Mouse (Mus musculus) heart, embryonic 14.5 days (tissue): Measurements from ENCODE around the gene Atf7. TPM values are rescaled to one million over a fixed set of nuclear protein-coding genes. Genes with fewer than 3 reads are reported as not detected.

Experiments used
- ATAC-seq: fragments of 200-750 bp; cut with Nextera tagmentation; 2 replicates; pipeline ENCODE4 v1.8.0; 2017; ENCODE audit warnings: low read depth, moderate TSS enrichment; ENCODE audit not compliant: insufficient number of reproducible peaks, insufficient read depth, low FRiP score
- H3K27ac ChIP-seq, 2 experiments: fragments of 200-500 bp in 1 of 2; fragments of 300-500 bp in 1 of 2; sonication (generic) in 1 of 2; replicated peaks in 1 of 2; 2 replicates each; pipeline ENCODE4 v1.5.1; 2012 to 2014; ENCODE audit warnings: low read depth in 2 of 2, low read length in 2 of 2, control low read depth in 1 of 2, mild to moderate bottlenecking in 1 of 2, mixed read lengths in 1 of 2; ENCODE audit not compliant: control insufficient read depth in 1 of 2, insufficient read depth in 1 of 2
- H3K27me3 ChIP-seq: fragments of 300-500 bp; sonication (generic); 2 replicates; pipeline ENCODE4 v1.6.1; 2014; ENCODE audit warnings: mild to moderate bottlenecking, low read length, control low read depth; ENCODE audit not compliant: control insufficient read depth, insufficient read depth
- H3K36me3 ChIP-seq: fragments of 300-500 bp; sonication (generic); 2 replicates; pipeline ENCODE4 v1.6.1; 2014; ENCODE audit warnings: mild to moderate bottlenecking, control low read depth, low read length, mixed read lengths; ENCODE audit not compliant: control insufficient read depth, insufficient read depth
- H3K4me1 ChIP-seq, 2 experiments: fragments of 200-500 bp in 1 of 2; fragments of 300-500 bp in 1 of 2; sonication (generic) in 1 of 2; 2 replicates each; pipeline ENCODE4 v1.6.1; 2012 to 2014; ENCODE audit warnings: low read length in 2 of 2, control low read depth in 1 of 2, mixed read lengths in 1 of 2; ENCODE audit not compliant: control insufficient read depth in 2 of 2, insufficient read depth in 2 of 2
- H3K4me2 ChIP-seq: fragments of 300-500 bp; sonication (generic); 2 replicates; pipeline ENCODE4 v1.6.1; 2014; ENCODE audit warnings: mild to moderate bottlenecking, low read length
- H3K4me3 ChIP-seq, 2 experiments: fragments of 200-500 bp in 1 of 2; fragments of 300-500 bp in 1 of 2; sonication (generic) in 1 of 2; 2 replicates each; pipeline ENCODE4 v1.5.1; 2012 to 2014; ENCODE audit warnings: low read length in 2 of 2, mild to moderate bottlenecking in 2 of 2, control low read depth in 1 of 2, low read depth in 1 of 2, moderate library complexity in 1 of 2; ENCODE audit not compliant: control insufficient read depth in 1 of 2, insufficient read depth in 1 of 2
- H3K9ac ChIP-seq: fragments of 300-500 bp; sonication (generic); 2 replicates; pipeline ENCODE4 v1.6.1; 2014; ENCODE audit warnings: mild to moderate bottlenecking, low read length
- H3K9me3 ChIP-seq: fragments of 300-500 bp; sonication (generic); 2 replicates; pipeline ENCODE4 v1.6.1; 2016; ENCODE audit warnings: low read length, control low read depth; ENCODE audit not compliant: control insufficient read depth
- WGBS: fragments of 180-500 bp; shearing (Covaris S2); extraction: QIAGEN DNeasy Blood & Tissue Kit; methylation state at CpG from one replicate; pipeline ENCODE4 v1.1.7; 2014; 5-methylcytosine and 5-hydroxymethylcytosine counted together
- polyA plus RNA-seq: library from polyadenylated mRNA; unstranded; fragments of >200 nt; fragmentation: Nextera tagmentation; extraction: Ambion mirVana; gene quantifications from 2 replicates; pipeline ENCODE4 v1.2.1, GENCODE M21; 2014

The Atf7 gene
- polyA plus RNA-seq, 1 experiment from 2014 or later = 29.7 TPM

GRCm38 (mm10) chr15:102515791-102516190, 109.5 kb downstream of the Atf7 start:
- peak overlapping the region; percentile 98 for H3K4me2 ChIP-seq
- WGBS = 55% methylated on average over 4 of the region's 4 CpGs
- peak overlapping the region; percentile 50 to 57; a peak in 3 of 4 replicates for H3K4me3 ChIP-seq
- H3K9ac ChIP-seq = peak overlapping the region; percentile 80; the same call in 1 of the 2 replicates
- no peak for ATAC-seq
- H3K36me3 ChIP-seq = peaks cover 8% of the 10 kb centered on the region
- peaks cover 16 to 40% of the 10 kb centered on the region in 2 experiments for H3K4me1 ChIP-seq
- H3K27ac ChIP-seq = no peak overlapping the region
- H3K27me3 ChIP-seq = no peaks in the 10 kb centered on the region
- no peaks in the 10 kb centered on the region for H3K9me3 ChIP-seq

DNA sequence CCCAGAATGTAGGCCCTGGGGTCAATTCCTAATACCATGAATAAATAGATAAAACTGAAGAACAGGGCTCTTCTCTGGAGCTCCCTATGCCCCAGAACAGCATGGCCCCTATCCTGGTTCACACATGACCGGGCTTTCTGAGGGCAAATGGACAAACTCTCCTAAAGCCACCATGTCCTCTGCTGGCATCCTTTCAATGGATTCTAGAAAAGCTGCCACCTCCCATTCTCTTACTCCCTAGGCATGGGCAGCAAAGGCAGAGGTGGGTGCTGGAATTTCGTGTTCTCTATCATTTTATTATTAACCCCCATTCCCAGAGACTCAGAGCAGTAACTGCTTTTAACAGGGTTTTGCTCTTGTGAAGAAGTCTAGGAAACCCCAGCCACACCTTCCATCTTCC, 110.0 kb downstream of the Atf7 start:
- Histone ChIP-seq H3K4me1 (peaks cover 13 to 36% of the 10 kb centered on the region in 2 experiments), H3K4me2 (no peak overlapping the region), H3K27ac (no peak overlapping the region), H3K36me3 (peaks cover 5% of the 10 kb centered on the region; the same call in 1 of the 2 replicates), H3K9me3 (no peaks in the 10 kb centered on the region), H3K4me3 (no peak overlapping the region), H3K27me3 (no peaks in the 10 kb centered on the region), H3K9ac (no peak overlapping the region)
- ATAC-seq = no peak
- 93% methylated on average over 2 of the region's 2 CpGs for WGBS

- H3K4me2 ChIP-seq = no peak overlapping the region
- peaks cover 13 to 27% of the 10 kb centered on the region in 2 experiments for H3K4me1 ChIP-seq
- H3K9ac ChIP-seq = no peak overlapping the region
- H3K4me3 ChIP-seq = no peak overlapping the region
- H3K27ac ChIP-seq = no peak overlapping the region
- no peak for ATAC-seq
- 80% methylated on average over 3 of the region's 3 CpGs for WGBS
- peaks cover 4% of the 10 kb centered on the region; the same call in 1 of the 2 replicates for H3K36me3 ChIP-seq
- no peaks in the 10 kb centered on the region for H3K27me3 ChIP-seq
- H3K9me3 ChIP-seq = no peaks in the 10 kb centered on the region
Measured at GRCm38 (mm10) chr15:102513004-102513403, 112.3 kb downstream of the Atf7 start.

- H3K36me3 ChIP-seq = peaks cover 4% of the 10 kb centered on the region; the same call in 1 of the 2 replicates
- H3K9ac ChIP-seq = no peak overlapping the region
- H3K27ac ChIP-seq = no peak overlapping the region
- no peaks in the 10 kb centered on the region for H3K27me3 ChIP-seq
- H3K4me2 ChIP-seq = no peak overlapping the region
- no peak overlapping the region for H3K4me3 ChIP-seq
- no peaks in the 10 kb centered on the region for H3K9me3 ChIP-seq
- H3K4me1 ChIP-seq = peaks cover 13 to 27% of the 10 kb centered on the region in 2 experiments
- no peak for ATAC-seq
Measured at GRCm38 (mm10) chr15:102512471-102512870, 112.8 kb downstream of the Atf7 start.

DNA sequence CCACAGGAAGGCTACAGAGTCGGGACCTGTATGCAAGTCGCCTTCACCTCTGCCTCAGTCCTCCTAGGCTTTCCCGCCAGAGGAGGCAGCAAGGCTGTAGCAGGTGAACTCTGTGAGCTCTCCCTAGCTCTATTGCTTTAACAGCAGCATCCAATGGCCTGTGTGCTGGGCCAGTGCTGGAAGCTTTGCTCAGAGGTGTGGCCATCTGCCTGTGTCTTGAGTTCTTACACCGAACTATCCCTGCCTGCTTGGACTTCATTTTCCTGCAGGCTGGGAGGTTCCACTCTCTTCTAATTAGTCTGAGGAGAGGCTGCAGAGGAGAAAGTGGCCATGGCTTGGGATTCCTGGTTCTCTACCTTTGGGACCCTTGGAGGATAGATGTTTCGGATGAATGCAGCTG, 113.3 kb downstream of the Atf7 start:
- WGBS = 49% methylated on average over 5 of the region's 5 CpGs
- no peak overlapping the region for H3K9ac ChIP-seq
- peaks cover 13 to 27% of the 10 kb centered on the region in 2 experiments for H3K4me1 ChIP-seq

GRCm38 (mm10) chr15:102511285-102511833, 113.9 kb downstream of the Atf7 start:
- Histone ChIP-seq H3K9ac (peak overlapping the region; percentile 72; the same call in 1 of the 2 replicates), H3K27me3 (no peaks in the 10 kb centered on the region), H3K36me3 (peaks cover 4% of the 10 kb centered on the region; the same call in 1 of the 2 replicates), H3K27ac (peak overlapping the region; percentile 8 to 72; a peak in 3 of 4 replicates), H3K9me3 (no peaks in the 10 kb centered on the region), H3K4me3 (peak overlapping the region in 1 of 2 experiments; percentile 55; a peak in 1 of 4 replicates), H3K4me2 (peak overlapping the region; percentile 82), H3K4me1 (peaks cover 13 to 27% of the 10 kb centered on the region in 2 experiments)
- ATAC-seq = no peak
- 17% methylated on average over 6 of the region's 6 CpGs for WGBS

More for the DNA sequence above, 113.3 kb downstream of the Atf7 start:
- H3K9me3 ChIP-seq = no peaks in the 10 kb centered on the region
- ATAC-seq = no peak
- no peak overlapping the region for H3K4me2 ChIP-seq
- no peaks in the 10 kb centered on the region for H3K27me3 ChIP-seq
- no peak overlapping the region for H3K4me3 ChIP-seq
- no peak overlapping the region for H3K27ac ChIP-seq
- H3K36me3 ChIP-seq = peaks cover 4% of the 10 kb centered on the region; the same call in 1 of the 2 replicates

GRCm38 (mm10) chr15:102510590-102511284, 114.5 kb downstream of the Atf7 start:
- peak overlapping the region; percentile 73 to 75 for H3K27ac ChIP-seq
- H3K4me3 ChIP-seq = peak overlapping the region; percentile 55 to 74
- 5% methylated on average over 33 of the region's 34 CpGs for WGBS
- peak overlapping the region; percentile 82 for H3K4me2 ChIP-seq
- ATAC-seq = peak; percentile 92
- peaks cover 11 to 21% of the 10 kb centered on the region in 2 experiments for H3K4me1 ChIP-seq
- peak overlapping the region; percentile 72 for H3K9ac ChIP-seq
- no peaks in the 10 kb centered on the region for H3K9me3 ChIP-seq
- no peaks in the 10 kb centered on the region for H3K27me3 ChIP-seq
- peaks cover 4% of the 10 kb centered on the region; the same call in 1 of the 2 replicates for H3K36me3 ChIP-seq
